Mouse (Mus musculus): ENCODE data around the gene Gm10203. TPM values are rescaled to one million over a fixed set of nuclear protein-coding genes. Genes with fewer than 3 reads are reported as not detected.

Gm10203 gene
- polyA plus RNA-seq, 1 experiment from 2014 or later = not detected

- DNase-seq (ENCODE audit: low read depth, low spot score) (no peak), ATAC-seq (no peak)
- no peaks in the 10 kb centered on the region for H3K27me3 ChIP-seq
- ChIA-PET POLR2A (no interaction called here), CTCF (interaction anchor here (1.0 to 1.4 kb wide), 2 partner anchors 13 to 17 kb away, joined by 3 to 4 read pairs; no protein-coding TSS in a partner anchor)
- in situ Hi-C loops (cut with MboI; ENCODE audit: low pct_unique_long_range_greater_than_20kb) = no loop called here
- no peak for TF ChIP-seq CTCF (IDR thresholded peaks at IDR 0.05)
Observed at GRCm38 (mm10) chr6:149101943-149102243, 28.1 kb upstream of the Gm10203 start.

GRCm38 (mm10) chr6:149103451-149103850 is 26.5 kb upstream of the Gm10203 start:
- ATAC-seq = no peak
- ChIA-PET POLR2A (no interaction called here), CTCF (interaction anchor here (1.8 kb wide), 1 partner anchor 42 kb away, joined by 5 read pairs; no protein-coding TSS in a partner anchor)
- DNase-seq (ENCODE audit: low read depth, low spot score) = no peak
- TF ChIP-seq CTCF (IDR thresholded peaks at IDR 0.05) = no peak
- H3K27me3 ChIP-seq = no peaks in the 10 kb centered on the region
- in situ Hi-C loops (cut with MboI; ENCODE audit: low pct_unique_long_range_greater_than_20kb) = no loop called here

- in situ Hi-C loops (cut with MboI; ENCODE audit: low pct_unique_long_range_greater_than_20kb) = no loop called here
- DNase-seq (ENCODE audit: low read depth, low spot score) (no peak), ATAC-seq (no peak)
- ChIA-PET POLR2A (no interaction called here), CTCF (interaction anchor here (0.9 to 1.2 kb wide), 2 partner anchors 9 to 11 kb away, joined by 3 read pairs; no protein-coding TSS in a partner anchor)
- H3K27me3 ChIP-seq = no peaks in the 10 kb centered on the region
- TF ChIP-seq CTCF (IDR thresholded peaks at IDR 0.05) = no peak
Observed at GRCm38 (mm10) chr6:149107615-149108014, 22.4 kb upstream of the Gm10203 start.

- no peak for DNase-seq (ENCODE audit: low read depth, low spot score)
- no peak for TF ChIP-seq CTCF (IDR thresholded peaks at IDR 0.05)
- CTCF ChIA-PET = interaction anchor here (0.8 to 0.9 kb wide), 3 partner anchors 9 to 403 kb away, joined by 3 to 4 read pairs (median 3); no protein-coding TSS in a partner anchor
- no peaks in the 10 kb centered on the region for H3K27me3 ChIP-seq
- in situ Hi-C loops (cut with MboI; ENCODE audit: low pct_unique_long_range_greater_than_20kb) = no loop called here
- POLR2A ChIA-PET = interaction anchor here (0.6 kb wide), 1 partner anchor 247 kb away, joined by 4 read pairs; no protein-coding TSS in a partner anchor
- ATAC-seq = peak; percentile 69
Observed at GRCm38 (mm10) chr6:149108909-149109308, 21.1 kb upstream of the Gm10203 start.

GRCm38 (mm10) chr6:149116992-149117391 is 13.0 kb upstream of the Gm10203 start:
- in situ Hi-C loops (cut with MboI; ENCODE audit: low pct_unique_long_range_greater_than_20kb) = loop anchor here (5.0 to 10.0 kb wide), 3 partner anchors 60 to 172 kb away; partner anchors contain the start of gene Sinhcaf
- ATAC-seq (no peak), DNase-seq (ENCODE audit: low read depth, low spot score) (no peak)
- H3K27me3 ChIP-seq = peaks cover 11% of the 10 kb centered on the region
- POLR2A ChIA-PET = no interaction called here
- CTCF ChIA-PET = interaction anchor here (0.7 to 1.4 kb wide), 2 partner anchors 9 to 15 kb away, joined by 3 read pairs; no protein-coding TSS in a partner anchor
- no peak for TF ChIP-seq CTCF (IDR thresholded peaks at IDR 0.05)

- ChIA-PET POLR2A (interaction anchor here (0.5 kb wide), 1 partner anchor 25 kb away, joined by 4 read pairs; no protein-coding TSS in a partner anchor), CTCF (interaction anchor here (0.9 to 2.3 kb wide), 11 partner anchors 11 to 202 kb away, joined by 3 to 11 read pairs (median 4); partner anchors contain the start of gene Dennd5b)
- H3K27me3 ChIP-seq = peaks cover 11% of the 10 kb centered on the region
- TF ChIP-seq CTCF (IDR thresholded peaks at IDR 0.05) = no peak
- ATAC-seq (no peak), DNase-seq (ENCODE audit: low read depth, low spot score) (no peak)
- in situ Hi-C loops (cut with MboI; ENCODE audit: low pct_unique_long_range_greater_than_20kb) = loop anchor here (5.0 to 10.0 kb wide), 3 partner anchors 62 to 174 kb away; partner anchors contain the start of gene Sinhcaf
Observed at GRCm38 (mm10) chr6:149118935-149119334, 11.0 kb upstream of the Gm10203 start.

GRCm38 (mm10) chr6:149119853-149120252 is 10.1 kb upstream of the Gm10203 start:
- ChIA-PET CTCF (interaction anchor here (0.6 to 2.3 kb wide), 19 partner anchors 11 to 290 kb away, joined by 3 to 11 read pairs (median 4); no protein-coding TSS in a partner anchor), POLR2A (no interaction called here)
- no peak for DNase-seq (ENCODE audit: low read depth, low spot score)
- in situ Hi-C loops (cut with MboI; ENCODE audit: low pct_unique_long_range_greater_than_20kb) = loop anchor here (5.0 to 10.0 kb wide), 3 partner anchors 63 to 175 kb away; partner anchors contain the start of gene Sinhcaf
- TF ChIP-seq CTCF (IDR thresholded peaks at IDR 0.05) = peak; percentile 78
- peak; percentile 60 for ATAC-seq
- H3K27me3 ChIP-seq = peaks cover 11% of the 10 kb centered on the region

GRCm38 (mm10) chr6:149123042-149123441 is 6.9 kb upstream of the Gm10203 start:
- POLR2A ChIA-PET = no interaction called here
- in situ Hi-C loops (cut with MboI; ENCODE audit: low pct_unique_long_range_greater_than_20kb) = no loop called here
- DNase-seq (ENCODE audit: low read depth, low spot score) (no peak), ATAC-seq (no peak)
- TF ChIP-seq CTCF (IDR thresholded peaks at IDR 0.05) = no peak
- H3K27me3 ChIP-seq = peaks cover 11% of the 10 kb centered on the region
- CTCF ChIA-PET = interaction anchor here (0.8 kb wide), 1 partner anchor 446 kb away, joined by 3 read pairs; no protein-coding TSS in a partner anchor

- H3K27me3 ChIP-seq = peaks cover under 1% of the 10 kb centered on the region
- ATAC-seq (no peak), DNase-seq (ENCODE audit: low read depth, low spot score) (no peak)
- POLR2A ChIA-PET = no interaction called here
- TF ChIP-seq CTCF (IDR thresholded peaks at IDR 0.05) = peak; percentile 74
- CTCF ChIA-PET = interaction anchor here (1.3 kb wide), 1 partner anchor 248 kb away, joined by 5 read pairs; no protein-coding TSS in a partner anchor
- in situ Hi-C loops (cut with MboI; ENCODE audit: low pct_unique_long_range_greater_than_20kb) = loop anchor here (5.0 kb wide), 1 partner anchor 251 kb away; no protein-coding TSS in a partner anchor
Observed at GRCm38 (mm10) chr6:149126675-149127074, 3.3 kb upstream of the Gm10203 start.

GRCm38 (mm10) chr6:149131111-149131510 is 1.1 kb downstream of the Gm10203 start:
- in situ Hi-C loops (cut with MboI; ENCODE audit: low pct_unique_long_range_greater_than_20kb) = no loop called here
- CTCF ChIA-PET = interaction anchor here (1.1 to 1.5 kb wide), 3 partner anchors 11 to 252 kb away, joined by 3 to 6 read pairs (median 3); no protein-coding TSS in a partner anchor
- DNase-seq (ENCODE audit: low read depth, low spot score) = no peak

More at GRCm38 (mm10) chr6:149131111-149131510, 1.1 kb downstream of the Gm10203 start:
- no peak for TF ChIP-seq CTCF (IDR thresholded peaks at IDR 0.05)
- no peaks in the 10 kb centered on the region for H3K27me3 ChIP-seq
- POLR2A ChIA-PET = no interaction called here
- ATAC-seq = no peak

Data from Patski (cell line).